Comparison of ENCODE assay signal across 8 mouse cellular contexts in genomic region chr4:24966299-24966991, GRCm38 (mm10). TPM values are rescaled to one million over a fixed set of nuclear protein-coding genes. Genes with fewer than 3 reads are reported as not detected.
DNase-seq lines count a peak whose midpoint lies in the region; ATAC-seq and TF ChIP-seq lines count a peak whose summit lies in the region.

Gene Gpr63 (plus strand): TSS chr4:24966407.

- peak within 1 kb of the TSS; percentile 93 for H3K27ac ChIP-seq in embryonic facial prominence, embryonic 13.5 days
- no peak within 1 kb of the TSS for H3K27ac ChIP-seq in kidney, adult 2 months (ENCODE audit: insufficient read depth, low read depth, low read length)
- peak within 1 kb of the TSS; percentile 95 for H3K27ac ChIP-seq in limb, embryonic 12.5 days
- H3K27ac ChIP-seq in midbrain, embryonic 13.5 days = peak within 1 kb of the TSS; percentile 94

- peak within 1 kb of the TSS; percentile 89 for H3K9ac ChIP-seq in embryonic facial prominence, embryonic 13.5 days
- peak within 1 kb of the TSS; percentile 92 for H3K9ac ChIP-seq in limb, embryonic 12.5 days (replicated peaks)
- H3K9ac ChIP-seq in midbrain, embryonic 13.5 days (replicated peaks) = peak within 1 kb of the TSS; percentile 89

- peak; percentile 38 for DNase-seq in heart, adult 8-10 months (ENCODE audit: low spot score)
- DNase-seq in kidney, adult 2 months = peak; percentile 68
- peak; percentile 2 for DNase-seq in splenic B cell, adult 2 months (ENCODE audit: low read depth, low spot score)

- WGBS in embryonic facial prominence, embryonic 13.5 days = under 1% methylated on average over 76 of the region's 78 CpGs
- WGBS in kidney, adult 2 months = under 1% methylated on average over 78 of the region's 78 CpGs
- WGBS in limb, embryonic 12.5 days = under 1% methylated on average over 70 of the region's 78 CpGs
- WGBS in midbrain, embryonic 13.5 days = under 1% methylated on average over 78 of the region's 78 CpGs

- peak within 1 kb of the TSS; percentile 18 for H3K4me3 ChIP-seq in erythroblast, embryonic 14.5 days (replicated peaks)
- H3K4me3 ChIP-seq in embryonic facial prominence, embryonic 13.5 days = peak within 1 kb of the TSS; percentile 74
- H3K4me3 ChIP-seq in kidney, adult 2 months (ENCODE audit: insufficient read depth, low read depth, low read length) = peak within 1 kb of the TSS; percentile 77
- peak within 1 kb of the TSS; percentile 78 for H3K4me3 ChIP-seq in limb, embryonic 12.5 days (replicated peaks)
- peak within 1 kb of the TSS; percentile 72 for H3K4me3 ChIP-seq in midbrain, embryonic 13.5 days (replicated peaks)

- H3K27me3 ChIP-seq in erythroblast, embryonic 14.5 days (ENCODE audit: control insufficient read depth) = peaks cover 33% of the 10 kb centered on the region
- no peaks in the 10 kb centered on the region for H3K27me3 ChIP-seq in embryonic facial prominence, embryonic 13.5 days
- no peaks in the 10 kb centered on the region for H3K27me3 ChIP-seq in kidney, adult 2 months (replicated peaks; ENCODE audit: control insufficient read depth, insufficient read depth, low read length)
- H3K27me3 ChIP-seq in limb, embryonic 12.5 days = no peaks in the 10 kb centered on the region
- no peaks in the 10 kb centered on the region for H3K27me3 ChIP-seq in midbrain, embryonic 13.5 days
- H3K27me3 ChIP-seq in splenic B cell, adult 2 months (ENCODE audit: control insufficient read depth, insufficient read depth, low read length, poor library complexity, severe bottlenecking) = peaks cover 2% of the 10 kb centered on the region; the same call in 1 of the 2 replicates

- TF ChIP-seq POLR2A in kidney, adult 2 months (IDR thresholded peaks at IDR 0.05; ENCODE audit: low read depth, low read length) = no peak

- H3K4me1 ChIP-seq in erythroblast, embryonic 14.5 days (ENCODE audit: control insufficient read depth) = no peaks in the 10 kb centered on the region
- H3K4me1 ChIP-seq in embryonic facial prominence, embryonic 13.5 days = peaks cover 17% of the 10 kb centered on the region
- H3K4me1 ChIP-seq in kidney, adult 2 months (ENCODE audit: control insufficient read depth, insufficient read depth, low read length) = no peaks in the 10 kb centered on the region; the same call in 1 of the 2 replicates
- H3K4me1 ChIP-seq in limb, embryonic 12.5 days (replicated peaks) = peaks cover 7% of the 10 kb centered on the region
- H3K4me1 ChIP-seq in midbrain, embryonic 13.5 days (replicated peaks) = peaks cover 15% of the 10 kb centered on the region

- H3K9me3 ChIP-seq in erythroblast, embryonic 14.5 days (ENCODE audit: control insufficient read depth, low read length) = no peaks in the 10 kb centered on the region
- H3K9me3 ChIP-seq in embryonic facial prominence, embryonic 13.5 days = no peaks in the 10 kb centered on the region
- no peaks in the 10 kb centered on the region for H3K9me3 ChIP-seq in limb, embryonic 12.5 days
- H3K9me3 ChIP-seq in midbrain, embryonic 13.5 days = no peaks in the 10 kb centered on the region

- ATAC-seq in erythroblast, adult 5-6 weeks (replicated peaks; ENCODE audit: low FRiP score, poor library complexity, severe bottlenecking) = no peak
- peak; percentile 94 for ATAC-seq in embryonic facial prominence, embryonic 13.5 days (ENCODE audit: insufficient number of reproducible peaks, insufficient read depth, low FRiP score, low TSS enrichment, low read depth)
- ATAC-seq in limb, embryonic 12.5 days (ENCODE audit: insufficient number of reproducible peaks, insufficient read depth, low FRiP score, low TSS enrichment, low read depth) = peak; percentile 94
- peak; percentile 98 for ATAC-seq in midbrain, embryonic 13.5 days

- H3K4me2 ChIP-seq in embryonic facial prominence, embryonic 13.5 days = peak within 1 kb of the TSS; percentile 70
- H3K4me2 ChIP-seq in limb, embryonic 12.5 days = peak within 1 kb of the TSS; percentile 65
- peak within 1 kb of the TSS; percentile 65 for H3K4me2 ChIP-seq in midbrain, embryonic 13.5 days (replicated peaks)

- no peak for TF ChIP-seq CTCF in kidney, adult 2 months (conservative IDR thresholded peaks at IDR 0.05; ENCODE audit: insufficient read depth, insufficient read length, low read depth, low read length)

- no peaks in the 10 kb centered on the region for H3K36me3 ChIP-seq in erythroblast, embryonic 14.5 days (ENCODE audit: control insufficient read depth)
- no peaks in the 10 kb centered on the region for H3K36me3 ChIP-seq in embryonic facial prominence, embryonic 13.5 days
- H3K36me3 ChIP-seq in kidney, adult 2 months (ENCODE audit: control insufficient read depth, insufficient read depth, low read length) = no peaks in the 10 kb centered on the region
- no peaks in the 10 kb centered on the region for H3K36me3 ChIP-seq in limb, embryonic 12.5 days
- no peaks in the 10 kb centered on the region for H3K36me3 ChIP-seq in midbrain, embryonic 13.5 days
- H3K36me3 ChIP-seq in splenic B cell, adult 2 months (ENCODE audit: control insufficient read depth, insufficient read depth, low read length, poor library complexity, severe bottlenecking) = no peaks in the 10 kb centered on the region

RNA-seq across cellular contexts. Expression of gene Gpr63, which starts in this region (rescaled TPM):
- not detected in 2 replicates for polyA plus RNA-seq in erythroblast, embryonic 14.5 days (2012)
- total RNA-seq in erythroblast, adult 5-6 weeks (2015; ENCODE audit: low replicate concordance) = not detected in 2 replicates
- not detected in 2 replicates for total RNA-seq in erythroblast, adult 5-6 weeks (2017; ENCODE audit: low replicate concordance)
- polyA plus RNA-seq in embryonic facial prominence, embryonic 13.5 days (2015; fragmentation: Nextera tagmentation; extraction: Ambion mirVana) = 1.2 and 2.4 TPM in 2 replicates
- total RNA-seq in heart, adult 8-10 months (2022) = 1 to 10 TPM; 1.6 to 3.6 (median 2.3) TPM
- 2.0 and 2.7 TPM in 2 replicates for polyA plus RNA-seq in kidney, adult 2 months (2012; rRNA removed)
- 1.7 and 2.5 TPM in 2 replicates for polyA plus RNA-seq in limb, embryonic 12.5 days (2016; fragmentation: Nextera tagmentation; extraction: Ambion mirVana)
- 1.2 and 1.6 TPM in 2 replicates for polyA plus RNA-seq in midbrain, embryonic 13.5 days (2015; fragmentation: Nextera tagmentation; extraction: Ambion mirVana)

Comparison
In these comparisons a context has a peak if more than half of its experiments do, and no peak if none do; other contexts are left out.
1. H3K4me3 ChIP-seq: peak in every context shown above with its lines; median percentile 78 in limb, embryonic 12.5 days; 77 in kidney, adult 2 months; 74 in embryonic facial prominence, embryonic 13.5 days; 72 in midbrain, embryonic 13.5 days; 18 in erythroblast, embryonic 14.5 days.
2. DNase-seq: peak in every context shown above with its lines; median percentile 68 in kidney, adult 2 months; 38 in heart, adult 8-10 months; 2 in splenic B cell, adult 2 months.